In the genomic region with DNA sequence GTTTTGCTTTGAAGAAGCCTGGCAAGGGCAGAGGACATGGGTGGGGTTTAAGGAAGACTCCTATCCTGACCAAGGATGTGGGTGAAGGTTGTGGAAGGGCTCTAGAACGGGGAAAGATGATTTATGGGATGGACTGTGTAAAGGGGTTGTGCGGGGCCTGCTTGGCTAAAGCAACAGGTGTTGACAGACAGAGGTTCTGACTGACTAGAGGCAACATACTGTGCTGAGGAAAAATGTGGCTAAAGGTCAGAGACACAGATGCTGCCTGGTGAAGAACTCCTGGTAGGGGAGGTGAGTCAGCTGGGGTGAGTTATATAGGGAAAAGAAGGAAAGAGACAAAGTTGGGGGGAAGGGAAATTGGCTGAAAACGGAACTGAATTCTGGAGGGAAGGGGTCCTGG, we compare ENCODE assay signal across 28 mouse cellular contexts. TPM values are rescaled to one million over a fixed set of nuclear protein-coding genes. Genes with fewer than 3 reads are reported as not detected.
"Had no signal": no experiment of that assay in that cellular context is flagged by ENCODE, and none has a peak within 500 bp of the region (broad histone marks: within the 10 kb centered on the region; RNA-seq: fewer than 3 reads in every experiment).

No protein-coding gene starts in this region.

- H3K4me3 ChIP-seq: left cerebral cortex, adult 2 months; liver, embryonic 13.5 days; midbrain, embryonic 12.5 days; myocyte; stomach, embryonic 15.5 days had no signal

- DNase-seq: kidney, adult 2 months; kidney, postnatal 25 days; layer of hippocampus, postnatal 36 days; liver, embryonic 13.5 days; lung, adult 2 months; lung, postnatal 14 days; lung, postnatal 4 days; right cerebral cortex, adult 18-20 months; right cerebral cortex, postnatal 14 days; right cerebral cortex, postnatal 4 days; spleen, adult 18-20 months; thymus, adult 2 months; thymus, postnatal 14 days; thymus, postnatal 4 days had no signal

- H3K36me3 ChIP-seq: liver, embryonic 13.5 days; midbrain, embryonic 12.5 days; stomach, embryonic 15.5 days had no signal

- H3K9me3 ChIP-seq: liver, embryonic 13.5 days; midbrain, embryonic 12.5 days; stomach, embryonic 15.5 days had no signal

- H3K27ac ChIP-seq: kidney, postnatal 0 days; left cerebral cortex, adult 2 months; liver, embryonic 13.5 days; midbrain, embryonic 12.5 days; stomach, embryonic 15.5 days had no signal

- H3K4me1 ChIP-seq: liver, embryonic 13.5 days; midbrain, embryonic 12.5 days; stomach, embryonic 15.5 days had no signal

- H3K27me3 ChIP-seq: liver, embryonic 13.5 days had no signal

- H3K9ac ChIP-seq: liver, embryonic 13.5 days; midbrain, embryonic 12.5 days; stomach, embryonic 15.5 days had no signal

- H3K4me2 ChIP-seq: liver, embryonic 13.5 days; midbrain, embryonic 12.5 days; stomach, embryonic 15.5 days had no signal

- ATAC-seq: midbrain, embryonic 16.5 days had no signal

RNA-seq across cellular contexts. Expression of a gene that starts 3.5 kb away (rescaled TPM):
- polyA plus RNA-seq: kidney, adult 2 months; kidney, embryonic 14.5 days; kidney, postnatal 0 days; limb, embryonic 11.5 days; limb, embryonic 14.5 days; liver, adult 2 months; liver, embryonic 13.5 days; liver, embryonic 16.5 days; lung, adult 2 months; lung, embryonic 16.5 days; midbrain, embryonic 12.5 days; midbrain, embryonic 16.5 days; myocyte; neural tube, embryonic 11.5 days; neural tube, embryonic 14.5 days; stomach, embryonic 15.5 days; thymus, adult 2 months had no signal

RNA-seq across cellular contexts. Expression of a gene that starts 10.2 kb away (rescaled TPM):
- polyA plus RNA-seq: neural tube, embryonic 14.5 days had no signal
